Mouse (Mus musculus) c-Kit-negative CD71-positive TER-119-positive erythroid progenitor cells, embryonic 14.5 days (primary cell): Measurements from ENCODE around the gene Hes1.

Experiments used
- DNase-seq: peaks from one replicate; pipeline ENCODE4 v3.0.0-alpha.2; 2013; ENCODE audit warnings: low read depth, low spot score

Hes1 gene

GRCm38 (mm10) chr16:30050767-30051490 is 13.3 kb upstream of the Hes1 start:
- DNase-seq, result no peak

- no peak for DNase-seq
Observed at GRCm38 (mm10) chr16:30052271-30052670, 11.9 kb upstream of the Hes1 start.

- no peak for DNase-seq
Observed at GRCm38 (mm10) chr16:30052839-30053511, 11.2 kb upstream of the Hes1 start.

GRCm38 (mm10) chr16:30054541-30054940 is 9.6 kb upstream of the Hes1 start:
- DNase-seq, result no peak

- DNase-seq, result no peak
Observed at GRCm38 (mm10) chr16:30055361-30055889, 8.8 kb upstream of the Hes1 start.

GRCm38 (mm10) chr16:30055927-30056326 is 8.3 kb upstream of the Hes1 start:
- DNase-seq, result no peak

GRCm38 (mm10) chr16:30056906-30057305 is 7.3 kb upstream of the Hes1 start:
- DNase-seq, result no peak

GRCm38 (mm10) chr16:30058974-30059717 is 5.0 kb upstream of the Hes1 start:
- DNase-seq, result no peak

- DNase-seq, result no peak
Observed at GRCm38 (mm10) chr16:30060412-30060811, 3.8 kb upstream of the Hes1 start.

GRCm38 (mm10) chr16:30062242-30063030 is 1.7 kb upstream of the Hes1 start:
- DNase-seq, result no peak

GRCm38 (mm10) chr16:30063121-30063881 is 883 bp upstream of the Hes1 start:
- DNase-seq, result no peak

- DNase-seq, result no peak
Observed at GRCm38 (mm10) chr16:30064613-30065012, 429 bp downstream of the Hes1 start.

GRCm38 (mm10) chr16:30065077-30065476 is 893 bp downstream of the Hes1 start:
- DNase-seq, result no peak

GRCm38 (mm10) chr16:30065537-30066183 is 1.5 kb downstream of the Hes1 start:
- no peak for DNase-seq

GRCm38 (mm10) chr16:30066184-30066851 is 2.1 kb downstream of the Hes1 start:
- DNase-seq, result no peak

GRCm38 (mm10) chr16:30066852-30067301 is 2.7 kb downstream of the Hes1 start:
- no peak for DNase-seq

- DNase-seq, result no peak
Observed at GRCm38 (mm10) chr16:30068041-30069020, 4.1 kb downstream of the Hes1 start.

- DNase-seq, result no peak
Observed at GRCm38 (mm10) chr16:30069580-30069949, 5.4 kb downstream of the Hes1 start.
